Mouse (Mus musculus) granulocyte monocyte progenitor cell, adult 5-6 weeks (primary cell): ENCODE results near the gene Upf3b. TPM values are rescaled to one million over a fixed set of nuclear protein-coding genes. Genes with fewer than 3 reads are reported as not detected.
A peak's percentile ranks its signal among the peaks of the same experiment; 100 is the strongest.
"Not testable (repeated sequence)": the region's sequence is repeated elsewhere in the genome, so short reads cannot be mapped to it uniquely, and the experiment has no call there.

Experiments used
- ATAC-seq: replicated peaks from 2 replicates; pipeline ENCODE4 v1.8.0; 2016; ENCODE audit warnings: mild to moderate bottlenecking, moderate TSS enrichment, inconsistent platforms; ENCODE audit not compliant: poor library complexity, severe bottlenecking
- total RNA-seq, 2 experiments: library from RNA; stranded (forward) in 1 of 2; stranded (reverse) in 1 of 2; fragments of 200-712, 200-1000 nt in 1 of 2; fragments of >200 nt in 1 of 2; fragmentation: Nextera tagmentation in 1 of 2; gene quantifications; 2 replicates each; pipeline ENCODE4 v1.2.3; 2014 to 2017

Gene Upf3b
- total RNA-seq (2014; fragmentation: Nextera tagmentation): 48.5 and 59.1 TPM in 2 replicates
- total RNA-seq (2017): 57.7 and 58.8 TPM in 2 replicates

DNA sequence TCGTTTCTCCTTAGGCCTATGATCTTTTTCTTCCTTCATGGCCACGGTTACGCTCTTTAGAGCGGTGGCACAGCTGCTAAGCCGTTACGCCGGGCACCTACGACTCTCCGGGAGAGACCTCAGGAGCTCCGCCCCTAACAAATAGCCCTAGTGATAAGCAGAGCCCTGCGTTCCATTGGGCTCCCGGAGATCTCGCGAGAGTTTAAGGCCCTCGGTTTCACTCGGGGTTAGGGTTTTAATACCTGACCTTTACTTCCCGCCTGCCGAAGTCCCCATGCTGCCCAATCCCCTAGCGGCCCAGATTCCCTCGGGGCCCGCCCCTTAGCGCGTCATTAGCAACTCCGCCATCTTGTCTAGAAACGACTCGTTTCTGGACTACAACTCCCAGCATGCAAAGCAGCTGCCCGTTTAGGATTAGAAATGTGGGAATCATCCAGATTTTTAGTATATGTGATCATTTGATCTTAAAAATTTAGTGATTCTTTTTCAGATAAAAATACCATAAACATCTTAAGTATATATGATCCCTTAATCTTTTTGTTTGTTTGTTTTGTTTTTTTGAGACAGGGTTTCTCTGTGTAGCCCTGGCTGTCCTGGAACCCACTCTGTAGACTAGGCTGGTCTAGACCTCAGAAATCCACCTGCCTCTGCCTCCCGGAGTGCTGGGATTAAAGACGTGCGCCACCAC is at the start of gene Upf3b:
Gene Upf3b (minus strand): TSS at position 130 of the 688 bp plus-strand sequence.
- peak; percentile 93 for ATAC-seq

DNA sequence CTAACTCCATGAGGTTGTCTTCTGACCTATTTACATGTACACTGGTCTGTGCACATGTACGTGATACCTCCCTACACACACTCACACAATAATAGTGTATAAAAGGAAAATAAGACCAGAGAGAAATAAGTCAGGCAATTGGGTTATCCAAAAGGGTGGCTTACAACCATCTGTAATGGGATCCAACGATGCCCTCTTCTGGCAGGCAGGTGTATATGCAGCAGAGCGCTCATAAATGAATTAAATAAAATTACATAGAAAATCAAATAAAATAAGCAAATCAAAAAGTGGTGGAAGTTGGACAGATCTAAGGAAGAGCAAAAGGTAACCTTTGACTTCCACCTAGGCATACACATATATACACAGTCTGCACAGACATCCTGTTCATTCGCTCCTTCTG is 47.7 kb upstream of the Upf3b start:
- ATAC-seq: no peak; the same call in 1 of the 2 replicates

- ATAC-seq: peak; percentile 98
These were observed 34.8 kb upstream of the Upf3b start for GRCm38 (mm10) chrX:37144954-37145353.

- not testable (repeated sequence) for ATAC-seq
These were observed 34.4 kb upstream of the Upf3b start for GRCm38 (mm10) chrX:37144498-37144897.

GRCm38 (mm10) chrX:37141732-37142131 is 31.6 kb upstream of the Upf3b start:
- no peak for ATAC-seq

DNA sequence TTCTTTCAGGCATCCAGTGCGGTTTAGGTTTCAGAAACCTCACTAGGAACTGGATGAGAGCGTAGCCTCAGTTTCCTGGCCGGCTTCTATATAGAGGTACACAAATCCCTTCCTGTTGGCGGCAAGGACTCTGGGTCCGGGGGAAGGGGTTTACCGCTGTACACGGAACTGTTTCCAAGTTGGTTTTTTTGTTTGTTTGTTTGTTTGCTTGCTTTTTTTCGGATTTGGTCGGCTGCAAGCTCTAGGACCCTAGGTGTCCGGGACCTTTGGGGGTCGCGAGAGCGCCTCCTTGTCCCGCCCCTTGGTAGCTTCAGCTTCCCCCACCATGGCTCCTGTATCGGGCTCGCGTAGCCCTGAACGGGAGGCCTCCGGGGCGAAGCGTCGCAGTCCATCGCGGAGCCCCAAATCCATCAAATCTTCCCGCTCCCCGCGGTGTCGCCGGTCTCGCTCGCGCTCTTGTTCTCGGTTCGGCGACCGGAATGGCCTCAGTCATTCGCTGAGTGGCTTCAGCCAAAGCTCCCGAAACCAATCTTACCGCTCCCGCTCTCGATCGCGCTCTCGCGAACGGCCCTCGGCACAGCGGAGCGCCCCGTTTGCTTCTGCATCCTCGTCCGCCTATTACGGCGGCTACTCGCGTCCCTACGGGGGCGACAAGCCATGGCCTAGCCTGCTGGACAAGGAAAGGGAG is 16.7 kb upstream of the Upf3b start, which contains the start of gene Nkap:
Gene Nkap (plus strand): TSS at position 125 of the 688 bp plus-strand sequence.
- ATAC-seq: peak; percentile 98

DNA sequence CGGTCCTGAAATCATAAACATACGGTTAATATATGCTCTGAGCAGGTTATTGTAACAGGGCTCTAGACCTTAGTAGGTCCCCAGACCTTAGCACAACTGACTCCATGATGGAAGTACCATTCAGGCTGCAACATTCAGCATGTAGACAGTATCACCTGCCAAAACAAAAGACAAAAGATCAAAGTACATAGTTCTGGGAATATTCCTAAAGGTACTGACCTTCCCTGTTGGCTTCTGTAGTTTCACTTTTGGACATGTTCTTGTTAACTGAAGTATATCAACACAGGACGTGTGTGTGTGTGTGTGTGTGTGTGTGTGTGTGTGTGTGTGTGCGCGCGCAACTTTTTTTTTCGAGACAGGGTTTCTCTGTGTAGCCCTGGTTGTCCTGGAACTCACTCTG is 15.4 kb upstream of the Upf3b start:
- ATAC-seq: no peak

DNA sequence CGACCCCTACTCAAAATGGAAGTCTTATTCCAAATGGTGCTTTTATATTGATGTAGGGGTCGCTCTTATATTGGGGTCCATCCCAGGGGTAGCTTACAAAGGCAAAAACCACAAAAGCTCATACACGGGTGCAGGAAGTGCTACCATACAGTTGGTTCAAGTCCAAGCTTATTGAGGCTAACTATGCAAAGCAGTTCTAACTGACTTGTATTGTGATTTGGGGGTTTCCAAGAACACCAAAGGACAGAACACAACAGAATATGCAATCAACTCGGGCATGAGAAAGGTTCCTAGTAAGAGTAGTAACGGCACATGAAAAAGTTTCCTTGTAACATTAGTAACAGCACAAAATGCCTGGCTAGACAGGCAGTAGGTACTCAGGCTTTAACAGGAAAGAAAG is 10.1 kb upstream of the Upf3b start:
- no peak for ATAC-seq

DNA sequence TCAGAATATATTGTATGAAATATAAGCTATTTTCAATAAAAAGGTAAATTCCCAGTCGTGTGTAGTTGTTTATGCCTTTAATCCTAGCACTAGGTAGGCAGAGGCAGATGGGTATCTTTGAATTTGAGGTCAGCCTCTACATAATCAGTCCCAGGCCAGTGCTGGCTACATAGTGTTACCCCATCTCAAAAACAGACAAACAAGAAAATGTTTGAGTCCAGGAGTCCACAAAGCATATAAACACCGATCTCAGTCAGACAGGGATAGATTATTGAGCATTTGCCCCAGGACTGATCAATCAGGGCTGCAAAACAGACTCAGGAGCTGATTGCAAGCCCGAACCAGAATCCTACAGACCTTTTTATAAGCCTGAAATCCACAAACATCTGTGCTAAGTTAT is 9.5 kb upstream of the Upf3b start:
- no peak for ATAC-seq

GRCm38 (mm10) chrX:37117085-37117484 is 7.0 kb upstream of the Upf3b start:
- ATAC-seq: no peak

DNA sequence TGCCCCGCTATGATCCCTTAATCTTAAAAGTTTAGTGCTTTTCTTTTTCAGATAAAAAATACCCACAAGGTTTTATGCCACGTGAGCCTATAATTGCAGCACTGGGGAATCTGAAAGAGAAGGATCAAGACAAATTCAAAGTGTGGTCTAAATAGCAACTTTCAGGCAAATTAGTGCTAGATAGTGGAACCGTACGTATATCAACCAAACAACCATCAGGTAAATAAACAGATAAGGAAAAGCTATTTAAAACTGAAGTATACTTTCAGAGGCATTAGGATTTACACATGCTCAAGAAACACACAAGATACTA is 715 bp upstream of the Upf3b start:
- no peak for ATAC-seq

- peak; percentile 67 for ATAC-seq
These were observed 463 bp downstream of the Upf3b start for GRCm38 (mm10) chrX:37109526-37110192.

GRCm38 (mm10) chrX:37103826-37104225 is 6.3 kb downstream of the Upf3b start:
- no peak for ATAC-seq

- ATAC-seq: no peak
These were observed 11.4 kb downstream of the Upf3b start for GRCm38 (mm10) chrX:37098681-37099080.

DNA sequence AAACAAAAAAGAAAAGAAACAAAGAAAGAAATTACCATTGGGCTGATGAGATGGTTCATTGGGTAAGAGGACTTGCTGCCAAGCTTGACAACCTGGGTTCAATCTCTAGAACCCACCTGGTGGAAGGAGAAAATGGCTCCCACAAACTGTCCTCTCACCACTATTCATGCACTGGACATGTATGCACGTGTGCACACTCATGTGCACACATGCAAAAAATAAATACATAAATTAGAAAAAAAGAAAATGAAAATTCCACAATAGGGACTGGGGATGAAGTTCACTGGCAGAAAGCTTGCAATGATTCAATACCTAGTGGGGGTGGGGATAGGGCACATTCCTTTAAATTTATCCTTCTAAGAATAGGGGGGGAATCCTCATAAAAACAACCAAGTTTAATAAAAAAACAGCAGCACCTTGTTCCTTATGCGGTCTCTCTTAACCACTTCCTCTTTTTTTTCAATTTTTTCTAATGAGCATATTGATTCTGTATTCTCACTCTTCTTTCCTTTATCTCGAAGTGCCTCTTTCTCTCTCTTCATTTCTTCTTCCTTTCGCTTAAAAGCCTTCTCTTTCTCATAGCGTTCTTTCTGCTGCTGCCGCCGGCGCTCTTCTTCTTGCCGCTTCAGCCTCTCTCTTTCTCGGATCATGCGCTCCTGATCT is 14.9 kb downstream of the Upf3b start:
- peak; percentile 37; the same call in 1 of the 2 replicates for ATAC-seq

GRCm38 (mm10) chrX:37091457-37091856 is 18.7 kb downstream of the Upf3b start:
- ATAC-seq: no peak

- ATAC-seq: no peak
These were observed 21.3 kb downstream of the Upf3b start for GRCm38 (mm10) chrX:37088778-37089177.

- ATAC-seq: peak; percentile 22
These were observed 24.5 kb downstream of the Upf3b start for GRCm38 (mm10) chrX:37085665-37086064.

DNA sequence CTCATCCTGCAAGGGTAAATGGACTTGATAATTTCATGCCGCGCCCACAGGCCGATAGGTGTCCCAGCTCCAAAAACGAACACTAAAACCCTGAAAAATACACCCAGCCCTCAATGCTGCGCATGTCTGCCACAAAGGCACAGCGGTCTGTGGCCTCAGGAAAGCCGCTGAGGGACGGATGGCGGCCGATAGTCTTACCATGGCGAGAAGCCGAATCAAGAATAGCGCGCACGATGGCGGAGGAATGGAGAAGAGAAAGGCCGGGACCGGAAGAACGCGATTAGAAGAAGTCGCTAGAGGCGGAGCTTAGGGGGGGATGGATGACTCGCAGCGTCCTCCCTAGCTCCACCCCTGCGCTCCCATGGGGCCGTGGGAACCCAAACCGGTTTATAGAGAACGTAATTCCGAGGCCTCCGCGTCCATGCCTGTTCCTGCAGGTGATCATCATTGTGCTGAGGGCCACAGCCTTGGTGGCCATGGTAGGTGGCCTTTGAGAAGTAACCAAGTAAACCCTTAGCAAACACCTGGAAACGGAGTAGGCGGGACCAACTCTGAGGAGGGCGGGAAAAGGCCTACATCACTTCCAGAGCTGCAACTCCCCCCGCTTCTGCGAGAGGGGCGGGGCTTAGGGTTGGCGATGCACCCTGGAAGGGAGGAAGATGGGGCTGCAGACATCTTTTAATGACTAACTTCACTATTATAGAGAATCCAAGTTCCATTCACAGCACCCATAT is 25.0 kb downstream of the Upf3b start, which contains the start of gene Rpl39:
Gene Rpl39 (minus strand): TSS at position 476 of the 734 bp plus-strand sequence.
- peak; percentile 91 for ATAC-seq
